Mouse (Mus musculus): ENCODE data around the gene Hps3. TPM values are rescaled to one million over a fixed set of nuclear protein-coding genes. Genes with fewer than 3 reads are reported as not detected.

The Hps3 gene
- polyA plus RNA-seq, 1 experiment: 3.5 TPM

- no peak for TF ChIP-seq MYOG (IDR thresholded peaks at IDR 0.05; ENCODE audit: control insufficient read depth, extremely low read depth, insufficient read length)
- no peak for TF ChIP-seq FOSL1 (IDR thresholded peaks at IDR 0.05; ENCODE audit: insufficient read depth, low read length, poor library complexity, severe bottlenecking)
- TF ChIP-seq USF1 (IDR thresholded peaks at IDR 0.05; ENCODE audit: low read depth): no peak
- no peak for TF ChIP-seq MAX (IDR thresholded peaks at IDR 0.05)
- TF ChIP-seq MYOD1 (IDR thresholded peaks at IDR 0.05; ENCODE audit: control insufficient read depth, insufficient read length, low read depth): no peak
- no peak for TF ChIP-seq CEBPB (IDR thresholded peaks at IDR 0.05; ENCODE audit: low read depth)
- no peak for TF ChIP-seq CTCF (IDR thresholded peaks at IDR 0.05; ENCODE audit: control insufficient read depth, insufficient read depth, insufficient read length)
- Histone ChIP-seq H3K79me2 (ENCODE audit: control insufficient read depth, insufficient read depth) (peaks cover 22% of the 10 kb centered on the region), H3K4me3 (ENCODE audit: insufficient read depth, poor library complexity, severe bottlenecking) (no peak overlapping the region), H3K79me3 (ENCODE audit: low read depth) (peaks cover 15% of the 10 kb centered on the region), H3ac (ENCODE audit: control insufficient read depth, insufficient read length, low read depth) (no peak overlapping the region), H3K36me3 (ENCODE audit: control insufficient read depth, insufficient read depth) (no peaks in the 10 kb centered on the region), H3K27me3 (ENCODE audit: control insufficient read depth, insufficient read depth, insufficient read length) (no peaks in the 10 kb centered on the region)
Observed at GRCm38 (mm10) chr3:20036069-20036468, 954 bp upstream of the Hps3 start.

DNA sequence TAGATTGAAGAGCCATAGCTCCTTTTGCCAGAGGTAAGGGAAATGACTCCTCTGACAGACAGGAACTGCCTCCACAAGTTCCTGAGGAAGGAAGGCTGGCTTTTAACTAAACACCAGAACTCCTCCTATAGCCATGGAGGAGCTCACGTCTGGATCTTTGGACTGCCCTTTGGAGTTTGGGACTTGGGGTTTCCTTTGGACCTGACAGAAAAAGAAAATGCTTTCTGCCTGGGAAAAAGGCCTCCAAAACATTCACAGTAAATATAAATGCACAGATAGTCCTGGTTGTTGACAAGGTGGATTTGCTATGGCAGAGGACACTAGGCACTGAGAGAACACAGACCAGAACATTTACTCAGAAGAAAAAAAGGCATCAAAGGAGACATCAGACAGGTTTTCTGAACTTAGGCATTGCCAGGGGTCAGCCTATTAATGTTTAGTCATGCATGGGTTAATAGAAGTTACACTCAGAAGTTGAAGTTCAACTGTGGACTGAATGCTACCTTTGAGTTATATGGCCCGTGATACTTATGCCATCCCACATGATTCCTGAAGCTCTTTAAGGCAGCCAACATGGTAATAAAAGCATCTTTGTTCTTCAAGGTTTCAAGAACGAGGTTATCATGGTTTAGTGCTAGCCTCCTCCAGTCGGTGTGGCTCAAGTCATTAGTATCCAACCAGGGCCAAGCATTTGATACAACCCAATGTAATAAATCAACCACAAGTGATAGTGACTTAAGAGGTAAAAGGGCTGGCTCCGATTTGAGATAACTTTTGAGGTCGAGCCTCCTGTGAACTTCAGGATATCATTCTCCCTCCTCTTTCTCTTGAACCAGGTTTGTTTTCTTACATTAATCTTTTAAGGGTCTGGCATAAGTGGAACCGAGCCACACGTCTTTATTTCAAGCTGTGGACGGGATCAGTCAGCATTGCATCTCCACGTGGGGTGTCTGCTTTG lies 1.1 kb downstream of the Hps3 start:
- no peak for TF ChIP-seq MYOD1 (IDR thresholded peaks at IDR 0.05; ENCODE audit: control insufficient read depth, insufficient read length, low read depth)
- peaks cover 16% of the 10 kb centered on the region for H3K36me3 ChIP-seq (ENCODE audit: control insufficient read depth, insufficient read depth)
- H3K4me3 ChIP-seq (ENCODE audit: insufficient read depth, poor library complexity, severe bottlenecking): peak overlapping the region; percentile 50
- peaks cover 17% of the 10 kb centered on the region for H3K79me3 ChIP-seq (ENCODE audit: low read depth)
- peaks cover 22% of the 10 kb centered on the region for H3K79me2 ChIP-seq (ENCODE audit: control insufficient read depth, insufficient read depth)
- H3K27me3 ChIP-seq (ENCODE audit: control insufficient read depth, insufficient read depth, insufficient read length): no peaks in the 10 kb centered on the region
- peak overlapping the region; percentile 51 for H3ac ChIP-seq (ENCODE audit: control insufficient read depth, insufficient read length, low read depth)

- no peak for TF ChIP-seq MAX (IDR thresholded peaks at IDR 0.05)
- no peak for TF ChIP-seq CEBPB (IDR thresholded peaks at IDR 0.05; ENCODE audit: low read depth)
- TF ChIP-seq USF1 (IDR thresholded peaks at IDR 0.05; ENCODE audit: low read depth): no peak
- no peak for TF ChIP-seq MYOG (IDR thresholded peaks at IDR 0.05; ENCODE audit: control insufficient read depth, extremely low read depth, insufficient read length)
- TF ChIP-seq CTCF (IDR thresholded peaks at IDR 0.05; ENCODE audit: control insufficient read depth, insufficient read depth, insufficient read length): no peak
- no peak for TF ChIP-seq FOSL1 (IDR thresholded peaks at IDR 0.05; ENCODE audit: insufficient read depth, low read length, poor library complexity, severe bottlenecking)
- TF ChIP-seq MYOD1 (IDR thresholded peaks at IDR 0.05; ENCODE audit: control insufficient read depth, insufficient read length, low read depth): no peak
- Histone ChIP-seq H3K27me3 (ENCODE audit: control insufficient read depth, insufficient read depth, insufficient read length) (no peaks in the 10 kb centered on the region), H3K36me3 (ENCODE audit: control insufficient read depth, insufficient read depth) (peaks cover 37% of the 10 kb centered on the region), H3ac (ENCODE audit: control insufficient read depth, insufficient read length, low read depth) (no peak overlapping the region), H3K4me3 (ENCODE audit: insufficient read depth, poor library complexity, severe bottlenecking) (no peak overlapping the region), H3K79me2 (ENCODE audit: control insufficient read depth, insufficient read depth) (peaks cover 22% of the 10 kb centered on the region), H3K79me3 (ENCODE audit: low read depth) (peaks cover 17% of the 10 kb centered on the region)
Observed at GRCm38 (mm10) chr3:20030807-20031206, 4.3 kb downstream of the Hps3 start.

DNA sequence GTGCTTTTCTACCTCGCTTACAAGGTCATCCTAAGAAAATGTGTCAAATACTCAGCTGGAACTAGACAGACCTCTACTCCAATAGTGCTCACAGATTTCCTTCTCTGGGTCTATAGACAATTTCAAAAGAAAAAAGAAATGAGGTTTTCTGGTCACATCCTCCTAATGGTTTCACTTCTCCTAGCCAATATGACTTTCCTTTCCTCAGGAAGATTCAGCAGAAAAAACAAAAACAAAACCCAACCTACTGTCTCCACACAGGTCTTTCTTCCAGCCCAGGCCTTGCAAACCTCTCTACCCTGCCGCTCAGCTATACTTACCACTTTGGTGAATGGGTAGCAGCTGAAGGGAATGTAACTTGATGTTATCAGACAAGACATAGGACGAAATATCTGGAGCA lies 6.5 kb downstream of the Hps3 start:
- Histone ChIP-seq H3K27me3 (ENCODE audit: control insufficient read depth, insufficient read depth, insufficient read length) (no peaks in the 10 kb centered on the region), H3K79me3 (ENCODE audit: low read depth) (peaks cover 8% of the 10 kb centered on the region), H3K79me2 (ENCODE audit: control insufficient read depth, insufficient read depth) (peaks cover 10% of the 10 kb centered on the region), H3K4me3 (ENCODE audit: insufficient read depth, poor library complexity, severe bottlenecking) (no peak overlapping the region), H3ac (ENCODE audit: control insufficient read depth, insufficient read length, low read depth) (no peak overlapping the region), H3K36me3 (ENCODE audit: control insufficient read depth, insufficient read depth) (peaks cover 54% of the 10 kb centered on the region)
- TF ChIP-seq CEBPB (IDR thresholded peaks at IDR 0.05; ENCODE audit: low read depth): no peak
- no peak for TF ChIP-seq FOSL1 (IDR thresholded peaks at IDR 0.05; ENCODE audit: insufficient read depth, low read length, poor library complexity, severe bottlenecking)
- no peak for TF ChIP-seq MYOD1 (IDR thresholded peaks at IDR 0.05; ENCODE audit: control insufficient read depth, insufficient read length, low read depth)
- no peak for TF ChIP-seq USF1 (IDR thresholded peaks at IDR 0.05; ENCODE audit: low read depth)
- no peak for TF ChIP-seq MAX (IDR thresholded peaks at IDR 0.05)

DNA sequence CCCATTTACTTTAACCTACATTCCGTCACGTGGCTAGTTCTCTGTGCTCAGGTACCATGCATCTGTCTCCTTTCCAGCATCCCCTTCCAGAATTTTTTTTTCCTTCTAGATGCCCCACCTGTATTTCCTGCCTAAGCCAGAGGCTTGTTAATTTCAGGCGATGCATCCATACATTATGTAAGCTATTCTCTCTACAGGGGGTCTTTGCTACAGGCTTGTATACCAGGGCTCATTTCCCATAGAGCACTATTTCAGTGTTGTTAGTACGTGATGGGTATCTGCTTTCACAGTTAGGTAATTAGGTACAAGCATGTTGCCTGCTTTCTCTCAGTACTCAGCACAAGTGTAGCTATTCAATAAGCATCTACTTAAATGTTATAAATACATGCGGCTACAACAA lies 7.3 kb downstream of the Hps3 start:
- no peak overlapping the region for H3K4me3 ChIP-seq (ENCODE audit: insufficient read depth, poor library complexity, severe bottlenecking)
- H3K27me3 ChIP-seq (ENCODE audit: control insufficient read depth, insufficient read depth, insufficient read length): no peaks in the 10 kb centered on the region
- peaks cover 5% of the 10 kb centered on the region for H3K79me3 ChIP-seq (ENCODE audit: low read depth)
- no peak overlapping the region for H3ac ChIP-seq (ENCODE audit: control insufficient read depth, insufficient read length, low read depth)
- peaks cover 60% of the 10 kb centered on the region for H3K36me3 ChIP-seq (ENCODE audit: control insufficient read depth, insufficient read depth)
- no peak for TF ChIP-seq MYOD1 (IDR thresholded peaks at IDR 0.05; ENCODE audit: control insufficient read depth, insufficient read length, low read depth)
- no peak for TF ChIP-seq MYOG (IDR thresholded peaks at IDR 0.05; ENCODE audit: control insufficient read depth, extremely low read depth, insufficient read length)
- no peak for TF ChIP-seq MAX (IDR thresholded peaks at IDR 0.05)
- no peak for TF ChIP-seq CEBPB (IDR thresholded peaks at IDR 0.05; ENCODE audit: low read depth)
- no peak for TF ChIP-seq CTCF (IDR thresholded peaks at IDR 0.05; ENCODE audit: control insufficient read depth, insufficient read depth, insufficient read length)
- TF ChIP-seq FOSL1 (IDR thresholded peaks at IDR 0.05; ENCODE audit: insufficient read depth, low read length, poor library complexity, severe bottlenecking): no peak
- TF ChIP-seq USF1 (IDR thresholded peaks at IDR 0.05; ENCODE audit: low read depth): no peak
- peaks cover 3% of the 10 kb centered on the region for H3K79me2 ChIP-seq (ENCODE audit: control insufficient read depth, insufficient read depth)

Measured in C2C12 (cell line).